Mouse (Mus musculus): ENCODE measurements around the gene Gtf2f1.

- TF ChIP-seq CTCF (IDR thresholded peaks at IDR 0.05; ENCODE audit: extremely low read depth, insufficient read depth, insufficient read length, insufficient replicate concordance) (no peak), POLR2A (IDR thresholded peaks at IDR 0.05; ENCODE audit: low read depth, low read length) (no peak)
Observed at GRCm38 (mm10) chr17:57029691-57030090, 18.6 kb upstream of the Gtf2f1 start.

Data from spleen, adult 2 months (tissue).